Mouse (Mus musculus) bone marrow, adult 2 months (tissue): ENCODE measurements around the gene Lhx1.

Source experiments
- CTCF ChIP-seq: fragments of 200-500 bp; IDR thresholded peaks from 2 replicates; pipeline ENCODE4 v1.5.1; 2011; ENCODE audit warnings: low read length, control low read depth; ENCODE audit not compliant: control insufficient read depth, insufficient read depth
- POLR2A ChIP-seq: fragments of 200-500 bp; IDR thresholded peaks from 2 replicates; pipeline ENCODE4 v1.6.1; 2011; ENCODE audit warnings: low read depth, mild to moderate bottlenecking, control low read depth, low read length, borderline replicate concordance; ENCODE audit not compliant: control insufficient read depth

GRCm38 (mm10) chr11:84513171-84514116 lies 11.9 kb downstream of the Lhx1 start, which contains the start of gene Aatf:
- TF ChIP-seq CTCF (0 out of 2 replicates have a peak, but pooled peaks have one; percentile 5), POLR2A (peak; percentile 61; the same call in 1 of the 2 replicates)
